Mouse (Mus musculus) Muller cell, postnatal 12 days (primary cell): Measurements from ENCODE around the gene Btbd11.

ENCODE experiments used
- DNase-seq: peaks from one replicate; pipeline ENCODE4 v3.0.0-alpha.2; 2015; ENCODE audit errors: inconsistent ontology term

Btbd11 gene

DNA sequence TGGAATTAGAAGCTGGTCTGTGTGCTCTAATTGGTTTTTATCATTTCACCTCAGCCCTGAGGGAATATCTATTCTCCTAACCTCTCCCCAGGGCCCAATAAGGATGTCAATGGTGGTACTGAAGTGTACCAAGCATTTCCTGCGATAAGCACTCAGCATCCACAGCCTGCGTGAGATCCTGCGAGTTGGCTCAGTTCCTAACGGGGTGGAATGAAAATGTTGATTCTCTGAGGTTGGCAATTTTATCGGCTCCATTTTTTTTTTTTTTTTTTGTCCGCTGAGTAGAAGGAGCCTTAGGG lies 131.4 kb downstream of the Btbd11 start:
- DNase-seq = no peak

DNA sequence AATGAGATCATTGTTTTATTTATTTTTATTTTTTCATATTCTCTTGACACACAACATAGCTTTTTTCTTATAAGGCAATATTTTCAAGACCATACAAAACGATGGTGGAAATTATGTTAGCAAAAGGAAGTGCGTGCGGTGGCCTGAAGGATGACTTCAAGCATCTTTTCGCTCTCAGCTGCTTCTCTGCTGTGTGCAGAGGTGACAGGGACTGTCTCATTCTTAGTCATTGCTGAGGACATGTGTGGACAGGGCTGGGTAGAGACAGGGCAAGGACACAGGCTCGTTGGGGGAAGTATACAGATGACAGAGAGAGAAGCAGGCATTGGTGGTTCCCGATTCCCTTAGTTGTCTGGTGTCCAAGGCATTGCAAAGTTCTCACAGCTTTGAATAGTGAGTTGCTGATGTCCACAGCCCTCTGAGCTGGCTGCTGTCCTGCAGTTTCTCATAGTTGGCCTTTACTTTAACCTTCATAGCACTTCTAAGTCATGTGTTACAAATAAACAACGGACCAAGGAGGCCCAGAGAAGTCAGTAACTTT lies 135.7 kb downstream of the Btbd11 start:
- DNase-seq = no peak

DNA sequence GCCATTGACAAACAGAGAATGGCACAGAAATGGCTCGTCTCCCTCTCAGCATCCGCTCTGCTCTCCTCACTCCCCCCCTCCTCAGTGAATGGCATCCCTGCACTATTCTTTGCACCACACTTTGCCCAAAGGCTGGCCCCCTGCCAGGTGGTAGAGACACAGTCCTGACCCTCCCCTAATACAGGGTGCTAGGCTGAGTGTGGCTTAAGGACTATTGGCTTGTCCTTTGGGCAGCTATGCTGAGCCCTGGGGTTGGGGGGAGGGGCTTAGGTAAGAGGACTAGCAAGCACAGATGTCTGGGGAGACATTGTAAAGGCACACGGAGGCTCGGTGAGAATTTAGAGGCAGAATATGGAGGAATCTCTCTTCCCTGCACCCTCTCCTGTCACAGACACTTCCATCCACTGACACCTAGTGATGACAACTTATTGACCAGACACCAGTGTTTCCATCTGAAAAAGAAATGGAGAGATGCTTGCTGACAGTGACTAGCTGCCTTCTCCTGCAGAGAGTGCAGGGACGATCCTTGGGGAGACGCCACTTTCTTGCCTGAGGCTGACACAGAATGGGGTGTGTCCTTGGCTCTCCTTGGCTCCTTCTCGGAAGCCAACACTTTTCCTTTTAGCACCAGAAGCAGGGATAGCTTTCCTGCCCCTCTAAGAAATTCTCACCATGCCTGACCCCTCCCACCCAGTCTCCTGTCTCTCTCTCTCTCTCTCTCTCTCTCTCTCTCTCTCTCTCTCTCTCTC lies 138.8 kb downstream of the Btbd11 start:
- DNase-seq = no peak

DNA sequence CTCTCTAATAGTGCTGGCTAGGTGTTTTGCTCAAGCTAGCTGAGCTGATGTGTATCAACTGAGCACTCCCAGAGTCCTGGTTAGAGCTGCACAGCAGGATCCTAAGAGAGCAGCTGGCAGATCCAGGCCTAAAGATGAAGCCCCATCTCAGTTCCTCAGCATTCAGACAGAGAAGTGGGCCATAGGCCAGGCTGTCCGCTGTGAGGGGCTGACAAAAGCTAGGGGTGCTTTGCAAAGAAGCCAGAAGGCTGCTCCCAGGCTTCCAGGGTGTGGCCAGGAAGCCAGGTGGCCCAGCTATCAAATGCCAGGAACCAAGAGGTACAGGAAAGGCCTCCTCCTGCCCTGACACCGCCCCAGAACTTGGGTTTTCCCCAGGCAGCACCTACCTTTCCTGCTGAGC lies 140.0 kb downstream of the Btbd11 start:
- no peak for DNase-seq

DNA sequence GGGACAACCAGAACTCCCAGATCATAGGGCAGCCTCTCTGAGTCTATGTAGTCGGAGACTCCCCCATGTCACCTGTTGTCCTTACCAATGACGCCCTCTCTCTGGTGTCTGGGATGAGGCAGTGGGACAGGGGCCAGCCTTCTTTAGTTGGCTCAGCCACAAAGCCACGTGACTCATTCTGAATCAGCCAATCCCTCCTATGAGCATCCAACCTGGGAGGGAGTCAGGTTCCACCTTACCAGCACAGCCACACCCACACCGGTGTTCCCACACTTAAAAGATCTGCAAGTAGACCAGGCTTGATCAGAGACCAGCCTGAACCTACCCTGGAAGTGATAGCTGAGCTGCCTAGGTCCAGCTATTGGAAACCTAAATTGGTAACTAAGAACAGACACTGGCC lies 141.1 kb downstream of the Btbd11 start:
- no peak for DNase-seq

DNA sequence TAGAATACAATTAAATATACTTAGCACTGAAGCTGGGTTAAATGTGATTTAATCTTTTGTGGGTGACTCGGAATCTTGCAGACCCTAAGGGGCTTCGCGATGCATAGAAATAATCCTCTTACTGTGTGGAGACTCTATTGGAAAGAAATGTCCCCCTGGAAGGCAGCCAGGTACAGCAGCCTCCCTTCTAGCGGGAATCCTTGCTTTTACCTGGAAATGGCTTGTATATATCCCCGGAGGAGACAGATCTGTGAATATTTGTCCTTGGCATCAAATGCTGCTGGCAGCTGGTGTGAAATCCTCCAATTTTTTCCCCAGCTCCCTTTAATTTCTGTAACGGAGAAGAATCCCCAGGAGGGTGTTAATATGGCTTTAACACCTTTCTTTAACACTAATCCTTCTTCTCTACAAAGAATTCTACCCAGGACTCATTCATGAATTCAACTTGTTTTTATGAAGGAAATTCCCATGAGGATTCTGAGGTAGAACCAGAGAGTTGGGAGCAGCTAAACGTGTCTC lies 146.6 kb downstream of the Btbd11 start:
- DNase-seq = no peak

DNA sequence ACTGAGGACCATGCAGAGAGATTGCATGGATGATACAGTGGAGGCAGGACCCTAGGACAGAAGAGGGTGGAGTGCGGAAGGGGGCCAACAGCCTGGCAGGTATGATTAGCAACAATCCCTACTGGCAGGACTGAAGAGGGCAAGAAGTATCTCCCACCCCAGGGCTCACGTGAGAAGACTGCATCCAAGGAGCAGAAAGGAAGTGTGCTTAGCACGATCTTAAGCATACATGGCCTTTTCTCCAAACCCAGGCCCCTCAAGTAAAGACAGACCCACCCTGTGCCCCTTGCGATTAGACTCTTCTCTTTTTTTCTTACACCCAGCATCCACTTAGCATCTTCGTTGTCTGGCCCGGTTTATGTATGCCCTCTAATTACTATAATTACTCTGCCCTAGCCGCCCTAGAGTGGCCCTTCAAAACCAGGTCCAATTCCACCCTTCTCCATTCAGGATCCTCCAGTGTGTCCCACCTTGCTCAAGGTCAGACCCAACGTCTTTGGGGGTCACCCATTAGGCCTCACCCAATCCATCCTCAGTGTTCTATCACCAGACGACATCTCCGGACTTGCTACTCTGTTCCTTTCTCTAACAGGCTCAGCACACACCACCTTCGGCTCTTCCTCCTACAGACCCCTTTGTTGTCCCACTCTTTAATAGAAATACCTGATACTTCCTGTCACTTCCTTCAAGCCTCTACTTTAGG lies 151.6 kb downstream of the Btbd11 start:
- DNase-seq = no peak

DNA sequence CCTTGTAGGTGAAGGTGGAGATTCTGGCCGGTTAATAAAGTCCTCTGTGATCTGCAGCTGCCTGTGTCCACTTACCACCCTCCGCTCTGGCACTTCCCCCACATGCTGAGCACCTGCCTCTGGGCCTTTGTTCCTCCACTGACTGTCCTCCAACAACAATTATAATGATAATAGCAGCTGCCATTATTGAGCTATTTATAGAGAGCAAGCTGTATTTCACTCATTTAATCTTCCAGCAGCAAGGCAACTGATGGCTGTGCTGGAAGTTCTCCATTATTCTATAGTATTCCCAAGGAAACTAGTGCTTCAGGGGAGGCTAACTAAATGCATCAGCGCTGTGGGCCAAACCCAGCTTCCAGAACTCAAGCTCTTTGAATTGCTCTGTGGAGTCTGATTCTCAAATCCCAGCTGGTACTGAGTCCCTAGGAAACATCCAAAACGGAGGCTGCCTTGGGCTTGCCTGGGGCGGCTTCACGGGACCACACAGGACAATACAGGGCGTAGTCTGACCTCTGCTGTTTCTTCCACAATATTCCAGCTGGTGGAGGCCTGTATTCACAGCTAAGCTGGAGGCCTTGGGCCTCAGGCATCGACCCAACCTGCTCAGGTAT lies 153.0 kb downstream of the Btbd11 start:
- peak; percentile 36 for DNase-seq

DNA sequence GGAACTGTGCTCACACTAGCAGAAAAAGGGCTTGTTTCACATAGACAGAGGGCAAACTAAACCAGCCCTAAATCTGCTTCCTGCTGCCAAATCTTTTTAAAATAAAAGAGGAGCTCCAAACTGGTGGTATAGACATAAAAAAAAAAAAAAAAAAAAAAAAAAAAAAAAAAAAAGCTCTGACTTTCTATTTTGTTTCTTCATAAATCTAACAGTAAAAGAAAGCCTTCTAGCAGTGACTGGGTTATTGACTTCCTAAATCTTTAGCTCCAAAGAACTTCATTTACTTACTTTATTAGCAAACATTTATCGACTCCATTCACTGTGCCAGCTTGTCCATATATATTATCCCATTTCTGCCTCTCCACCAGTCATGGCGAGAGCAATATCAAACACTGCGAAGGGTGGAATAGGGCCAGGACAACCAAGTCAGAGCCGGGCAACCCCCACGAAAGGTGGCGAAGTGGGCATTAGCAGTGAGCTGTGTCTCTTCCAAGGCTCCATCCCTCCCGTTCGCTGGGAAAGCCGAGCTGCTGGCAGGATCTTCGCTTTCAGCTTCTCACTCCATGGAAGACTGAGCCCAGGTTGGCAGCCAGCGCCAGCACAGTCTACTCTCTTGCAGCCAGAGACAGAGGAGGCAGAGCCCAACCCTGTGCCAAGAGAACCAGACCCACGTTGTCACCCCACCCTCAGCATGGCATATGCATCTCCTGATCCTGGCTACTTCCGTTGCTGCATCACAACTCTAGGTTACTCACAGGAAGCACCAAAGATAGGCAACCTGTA lies 153.9 kb downstream of the Btbd11 start:
- DNase-seq = no peak

DNA sequence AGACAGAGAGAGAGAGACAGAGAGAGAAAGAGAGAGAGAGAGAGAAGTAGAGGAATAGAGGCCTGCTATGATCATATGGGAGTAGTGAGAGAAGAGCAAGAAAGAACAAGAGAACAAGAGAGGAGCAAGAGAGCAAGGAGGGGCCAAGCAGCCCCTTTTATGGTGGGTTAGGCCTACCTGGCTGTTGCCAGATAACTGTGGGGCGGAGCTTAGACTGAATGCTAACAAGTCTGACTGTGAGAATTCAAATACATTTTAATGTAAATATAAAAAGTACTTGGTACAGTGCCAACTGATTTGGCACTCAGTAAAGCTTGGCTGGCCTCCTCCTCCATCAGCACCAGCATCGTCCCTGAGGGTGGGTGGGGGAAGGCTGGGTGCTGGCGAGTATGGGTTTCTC lies 154.9 kb downstream of the Btbd11 start:
- DNase-seq = no peak

DNA sequence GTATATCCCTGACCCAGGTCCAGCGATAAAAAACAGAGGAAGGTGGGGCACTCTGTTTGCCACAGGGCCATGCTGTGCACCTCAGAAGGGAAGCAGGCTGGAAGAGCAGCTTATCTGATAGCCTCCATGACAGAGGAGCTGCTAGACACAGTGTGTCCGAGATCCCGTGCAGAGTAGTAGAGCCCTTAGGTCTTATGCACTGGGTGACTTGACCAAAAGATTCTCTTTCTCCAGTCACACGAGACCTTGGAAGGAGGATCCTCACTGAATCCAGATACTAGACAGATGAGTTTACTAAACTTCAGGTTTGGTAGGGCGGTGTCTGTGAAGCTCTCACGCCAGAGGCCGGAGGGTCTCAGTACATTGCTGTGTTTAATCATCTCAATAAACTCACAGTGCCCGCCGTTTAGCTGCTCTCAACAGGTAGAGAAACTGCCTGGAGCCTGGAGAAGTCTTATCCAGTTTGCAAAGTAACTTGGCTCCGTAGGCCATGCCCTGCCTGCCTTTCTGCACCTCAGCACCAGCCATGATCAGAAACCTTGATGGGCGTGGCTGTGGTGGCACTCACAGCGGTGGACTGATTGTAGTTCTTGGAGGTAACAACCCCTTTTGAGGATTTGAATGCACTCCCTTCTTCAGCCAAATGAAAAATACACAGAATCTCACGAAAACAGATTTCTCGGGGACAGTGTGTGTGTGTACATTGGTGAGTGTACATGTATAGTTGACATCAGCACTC lies 155.4 kb downstream of the Btbd11 start:
- DNase-seq = no peak

DNA sequence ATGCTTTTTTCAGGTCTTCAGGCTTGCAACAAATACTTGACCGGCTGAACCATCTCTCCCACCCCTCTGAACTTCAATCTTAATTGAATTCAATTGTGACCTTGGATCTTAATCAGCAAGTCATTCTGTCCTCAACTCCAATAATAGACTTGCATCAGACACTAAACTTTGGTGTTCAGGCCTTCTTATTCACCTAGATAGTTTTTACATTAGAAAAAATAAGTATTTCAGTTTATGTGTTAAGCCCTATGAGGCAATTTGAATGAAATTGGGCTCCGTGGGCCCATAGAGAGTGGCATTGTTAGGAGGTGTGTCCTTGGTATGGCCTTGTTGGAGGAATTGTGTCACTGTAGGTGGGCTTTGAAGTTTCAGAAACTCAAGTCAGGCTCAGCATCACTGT lies 156.7 kb downstream of the Btbd11 start:
- no peak for DNase-seq

DNA sequence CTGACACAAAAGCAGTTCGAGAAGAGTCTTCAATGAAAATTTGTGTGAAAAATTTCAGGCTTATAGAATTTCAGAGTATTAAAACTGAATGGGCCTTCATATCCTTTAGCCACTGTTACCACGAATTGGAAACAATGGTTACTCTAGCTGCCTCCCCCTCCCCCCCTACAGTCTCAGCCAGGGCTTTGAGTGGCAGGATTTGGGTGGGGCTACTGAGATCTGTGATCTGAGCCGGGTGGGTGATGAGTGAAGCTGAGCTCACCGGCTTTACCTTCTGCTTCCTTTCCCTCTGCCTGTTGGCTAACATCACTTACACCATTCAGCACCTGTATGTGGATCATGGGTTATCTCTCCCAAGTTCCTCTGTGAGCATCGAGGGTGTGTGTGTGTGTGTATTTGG lies 158.4 kb downstream of the Btbd11 start:
- no peak for DNase-seq

DNA sequence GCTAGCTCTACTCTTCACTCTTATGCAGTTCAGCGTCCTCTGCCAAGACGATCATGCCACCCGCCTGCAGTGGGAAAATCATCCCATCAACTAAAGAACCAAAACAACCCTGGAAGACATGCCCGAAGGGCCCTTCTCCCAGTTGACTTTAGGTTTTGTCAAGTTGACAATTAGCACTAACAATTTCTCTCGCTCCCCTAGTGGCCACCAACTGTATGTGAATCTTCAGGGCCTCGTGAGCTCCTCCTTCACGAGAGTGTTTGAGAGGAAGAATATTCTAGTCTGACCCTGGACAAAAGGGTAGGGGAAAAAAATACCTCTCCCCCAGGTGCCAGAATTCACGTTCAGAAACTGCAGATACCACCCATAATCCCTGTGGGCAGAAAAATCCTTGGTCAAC lies 168.6 kb downstream of the Btbd11 start:
- DNase-seq = no peak

DNA sequence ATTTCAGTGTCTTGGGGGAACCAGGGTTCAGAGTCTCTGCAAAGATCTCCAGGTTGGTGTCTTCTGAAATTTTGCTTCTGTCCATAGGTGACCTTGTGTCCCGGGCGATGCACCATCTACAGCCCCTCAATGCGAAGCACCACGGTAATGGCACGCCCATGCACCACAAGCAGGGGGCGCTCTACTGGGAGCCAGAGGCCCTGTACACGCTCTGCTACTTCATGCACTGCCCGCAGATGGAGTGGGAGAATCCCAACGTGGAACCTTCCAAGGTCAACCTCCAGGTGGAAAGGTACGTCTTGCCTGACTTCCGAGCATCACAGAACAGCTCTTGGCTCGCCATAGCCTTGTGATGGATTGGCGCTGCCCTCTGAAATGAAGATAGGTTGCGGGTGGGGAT lies 174.8 kb downstream of the Btbd11 start:
- no peak for DNase-seq

DNA sequence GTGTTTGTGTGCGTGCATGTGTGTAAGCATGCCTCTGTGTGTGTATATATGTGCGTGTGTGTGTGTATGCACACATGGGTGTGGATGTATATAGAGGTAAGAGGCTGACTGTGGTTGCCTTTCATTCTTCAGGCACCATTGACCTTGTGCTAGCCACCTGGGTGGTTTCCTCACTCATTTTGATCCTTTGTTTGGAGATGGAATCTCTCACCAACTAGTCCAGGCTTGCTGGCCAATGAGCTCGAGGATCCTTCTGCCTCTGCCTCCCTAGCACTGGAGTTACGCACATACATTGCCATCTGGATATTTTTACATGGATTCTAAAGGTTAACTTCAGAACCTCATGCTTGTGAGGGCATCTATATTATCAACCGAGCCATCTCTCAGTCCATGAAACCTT lies 184.8 kb downstream of the Btbd11 start:
- DNase-seq = no peak

DNA sequence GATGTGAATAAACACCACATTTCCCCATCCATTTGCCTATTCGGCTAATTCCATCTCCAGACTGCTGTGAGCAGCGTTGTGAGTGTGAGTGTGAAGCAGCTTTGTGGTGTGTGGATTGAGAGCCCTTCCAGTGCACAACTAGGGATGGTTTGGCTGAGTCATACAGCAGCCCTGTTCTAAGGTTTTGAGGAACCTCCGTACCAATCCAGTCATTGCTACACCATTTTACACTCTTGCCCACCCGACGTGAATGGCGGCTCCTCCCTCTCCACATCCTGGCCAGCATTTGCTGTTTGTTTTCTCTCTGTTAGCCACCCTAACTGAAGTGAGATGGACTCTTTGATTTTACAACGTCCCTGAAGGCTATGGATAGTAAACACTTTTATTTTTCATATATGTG lies 186.0 kb downstream of the Btbd11 start:
- DNase-seq = no peak

DNA sequence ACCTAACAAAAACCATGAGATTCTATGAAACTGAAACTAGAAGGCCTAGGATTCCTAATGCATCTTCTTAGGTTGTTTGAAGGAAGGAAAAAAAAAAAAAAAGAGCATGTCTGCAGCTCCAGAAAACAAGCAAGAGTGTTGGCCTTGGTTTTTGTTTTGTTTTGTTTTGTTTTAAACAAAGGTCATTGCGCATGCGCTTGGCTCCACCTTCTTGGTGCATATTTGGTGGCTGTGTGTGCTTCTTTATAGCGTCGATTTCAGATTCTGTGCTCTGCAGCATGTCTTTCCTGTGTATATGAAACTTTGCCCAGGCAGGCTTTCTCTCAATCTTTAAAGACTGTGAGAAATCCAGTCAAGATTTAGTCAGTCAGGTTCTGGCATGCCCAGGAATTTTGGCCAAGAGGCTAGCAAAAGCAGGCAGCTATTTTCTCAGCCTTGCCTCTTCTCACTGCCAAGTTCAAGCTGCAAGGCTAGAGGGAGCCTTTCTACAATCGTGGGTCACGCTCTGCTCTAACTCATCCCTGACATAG lies 191.3 kb downstream of the Btbd11 start:
- DNase-seq = no peak

DNA sequence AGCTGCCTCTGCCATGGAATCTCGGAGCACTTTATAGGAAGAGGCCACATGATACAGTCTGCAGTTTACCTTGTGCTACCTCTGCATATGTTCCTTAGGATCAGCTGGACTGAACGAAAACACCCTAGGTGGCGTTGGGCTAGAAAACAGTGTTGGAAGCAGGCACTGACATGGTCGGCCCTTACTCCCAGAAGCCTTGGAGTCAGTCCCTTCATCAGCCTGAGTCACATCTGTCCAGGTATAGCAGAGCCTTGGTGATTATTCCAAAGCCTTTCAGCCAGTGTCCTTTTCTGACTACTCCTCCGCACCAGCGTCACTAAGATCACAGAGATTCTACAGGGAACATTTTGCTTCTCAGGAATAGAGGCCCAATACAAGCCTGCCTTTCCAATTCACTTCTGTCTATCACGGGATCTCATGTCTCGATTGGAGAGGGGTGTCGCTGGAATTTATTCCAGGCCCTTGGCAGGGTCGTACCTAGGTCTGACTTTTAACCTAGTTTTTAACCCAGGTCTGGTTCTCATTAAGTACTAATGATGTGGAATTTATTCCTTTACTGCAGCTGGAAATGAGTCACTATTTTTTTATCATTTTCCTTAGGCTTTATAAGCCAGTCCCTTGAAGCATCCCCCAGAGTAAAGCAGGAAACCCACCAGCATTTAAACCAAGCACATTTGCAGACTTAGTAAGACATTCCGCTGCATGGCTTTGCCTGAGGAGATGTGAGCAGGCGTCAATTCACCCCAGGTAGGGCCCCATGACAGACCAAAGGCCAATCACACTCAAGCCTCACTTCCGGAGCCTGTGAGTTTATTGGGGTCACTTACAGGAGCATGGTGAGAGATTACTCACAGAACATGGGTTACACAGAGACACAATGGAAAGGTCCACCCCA lies 192.2 kb downstream of the Btbd11 start:
- no peak for DNase-seq

DNA sequence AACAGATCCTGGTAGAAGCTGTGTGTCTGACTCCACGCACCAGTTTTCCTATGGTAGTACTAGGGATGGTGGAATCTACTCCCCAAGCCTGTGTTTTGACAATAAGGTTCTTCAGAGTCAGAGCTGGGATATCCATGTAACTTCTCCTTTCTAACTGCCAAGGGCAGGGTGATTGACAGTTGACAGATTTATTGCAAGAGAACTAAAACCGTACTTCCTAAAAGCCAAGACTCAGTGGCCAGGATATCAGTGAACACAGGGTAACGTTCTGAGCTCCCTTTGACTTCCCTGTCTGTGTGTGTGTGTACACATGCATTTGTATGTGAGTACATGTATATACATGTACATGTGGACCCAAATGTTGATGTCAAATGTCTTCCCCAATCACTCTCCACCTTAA lies 201.1 kb downstream of the Btbd11 start:
- no peak for DNase-seq
